Mouse (Mus musculus) liver, embryonic 16.5 days (tissue): ENCODE results near the gene Cdh24. TPM values are rescaled to one million over a fixed set of nuclear protein-coding genes. Genes with fewer than 3 reads are reported as not detected.
"Not testable (repeated sequence)": the region's sequence is repeated elsewhere in the genome, so short reads cannot be mapped to it uniquely, and the experiment has no call there.

Experiments
- ATAC-seq: fragments of 200-750 bp; cut with Nextera tagmentation; 2 replicates; pipeline ENCODE4 v1.8.0; 2017; ENCODE audit warnings: low read depth, mild to moderate bottlenecking, moderate number of reproducible peaks, moderate library complexity
- H3K27ac ChIP-seq: fragments of 300-500 bp; sonication (generic); 2 replicates; pipeline ENCODE4 v1.5.1; 2014; ENCODE audit warnings: mild to moderate bottlenecking, low read length
- H3K27me3 ChIP-seq: fragments of 300-500 bp; sonication (generic); 2 replicates; pipeline ENCODE4 v1.6.1; 2014; ENCODE audit warnings: low read depth, low read length, mixed read lengths; ENCODE audit not compliant: control insufficient read depth, insufficient read depth
- H3K36me3 ChIP-seq: fragments of 300-500 bp; sonication (generic); 2 replicates; pipeline ENCODE4 v1.6.1; 2014; ENCODE audit warnings: mild to moderate bottlenecking; ENCODE audit not compliant: control insufficient read depth, insufficient read depth
- H3K4me1 ChIP-seq: fragments of 300-500 bp; sonication (generic); 2 replicates; pipeline ENCODE4 v1.6.1; 2014; ENCODE audit warnings: low read depth, low read length, mixed read lengths; ENCODE audit not compliant: control insufficient read depth
- H3K4me2 ChIP-seq: fragments of 300-500 bp; sonication (generic); 2 replicates; pipeline ENCODE4 v1.6.1; 2014; ENCODE audit warnings: low read depth, low read length, mixed read lengths
- H3K4me3 ChIP-seq: fragments of 300-500 bp; sonication (generic); 2 replicates; pipeline ENCODE4 v1.5.1; 2014; ENCODE audit warnings: low read depth, mild to moderate bottlenecking, low read length
- H3K9ac ChIP-seq: fragments of 300-500 bp; sonication (generic); 2 replicates; pipeline ENCODE4 v1.6.1; 2014; ENCODE audit warnings: low read depth, low read length
- H3K9me3 ChIP-seq: fragments of 300-500 bp; sonication (generic); replicated peaks from 2 replicates; pipeline ENCODE4 v1.6.1; 2016; ENCODE audit warnings: low read length; ENCODE audit not compliant: control insufficient read depth
- WGBS: fragments of 180-500 bp; shearing (Covaris S2); extraction: QIAGEN DNeasy Blood & Tissue Kit; methylation state at CpG from one replicate; pipeline ENCODE4 v1.1.7; 2014; ENCODE audit not compliant: insufficient replicate concordance; 5-methylcytosine and 5-hydroxymethylcytosine counted together
- polyA plus RNA-seq: library from polyadenylated mRNA; unstranded; fragments of >200 nt; fragmentation: Nextera tagmentation; extraction: Ambion mirVana; gene quantifications from 2 replicates; pipeline ENCODE4 v1.2.1, GENCODE M21; 2015

The Cdh24 gene
- polyA plus RNA-seq, 1 experiment from 2014 or later, result 0.25 TPM

- 0% methylated on average over 25 of the region's 25 CpGs for whole genome bisulfite sequencing
- Histone ChIP-seq H3K9ac (peak within 1 kb of the TSS; percentile 87), H3K4me1 (peaks cover 6% of the 10 kb centered on the region), H3K27me3 (no peaks in the 10 kb centered on the region), H3K9me3 (no peaks in the 10 kb centered on the region), H3K36me3 (no peaks in the 10 kb centered on the region), H3K4me2 (peak within 1 kb of the TSS; percentile 50), H3K27ac (peak within 1 kb of the TSS; percentile 40), H3K4me3 (peak within 1 kb of the TSS; percentile 82)
- ATAC-seq, result peak; percentile 87
Observed at GRCm38 (mm10) chr14:54617897-54618365, 23.2 kb downstream of the Cdh24 start, which contains the start of gene Psmb5. Psmb5 (minus strand) TSS chr14:54618022.

GRCm38 (mm10) chr14:54617152-54617896 lies 23.8 kb downstream of the Cdh24 start:
- no peaks in the 10 kb centered on the region for H3K36me3 ChIP-seq
- H3K4me2 ChIP-seq, result peak overlapping the region; percentile 50
- ATAC-seq, result peak; percentile 47
- no peaks in the 10 kb centered on the region for H3K27me3 ChIP-seq
- peaks cover 6% of the 10 kb centered on the region for H3K4me1 ChIP-seq
- H3K27ac ChIP-seq, result peak overlapping the region; percentile 40
- no peaks in the 10 kb centered on the region for H3K9me3 ChIP-seq
- WGBS, result 2% methylated on average over 36 of the region's 38 CpGs
- H3K4me3 ChIP-seq, result peak overlapping the region; percentile 82
- H3K9ac ChIP-seq, result peak overlapping the region; percentile 87

GRCm38 (mm10) chr14:54616226-54616825 lies 24.8 kb downstream of the Cdh24 start:
- Histone ChIP-seq H3K9me3 (no peaks in the 10 kb centered on the region), H3K4me1 (peaks cover 6% of the 10 kb centered on the region), H3K36me3 (no peaks in the 10 kb centered on the region), H3K4me2 (0 out of 2 replicates have a peak overlapping the region, but pooled peaks have one; percentile 50), H3K4me3 (no peak overlapping the region), H3K27me3 (no peaks in the 10 kb centered on the region), H3K9ac (no peak overlapping the region), H3K27ac (no peak overlapping the region)
- 86% methylated on average over 16 of the region's 16 CpGs for WGBS
- no peak for ATAC-seq

GRCm38 (mm10) chr14:54614130-54614529 lies 27.0 kb downstream of the Cdh24 start:
- H3K4me2 ChIP-seq, H3K36me3 ChIP-seq, ATAC-seq, H3K9ac ChIP-seq, H3K9me3 ChIP-seq, H3K4me3 ChIP-seq, H3K27ac ChIP-seq, H3K27me3 ChIP-seq, H3K4me1 ChIP-seq: not testable (repeated sequence)
- 89% methylated on average over 16 of the region's 16 CpGs for WGBS

GRCm38 (mm10) chr14:54610648-54611047 lies 30.5 kb downstream of the Cdh24 start:
- WGBS, result 79% methylated on average over 6 of the region's 6 CpGs
- H3K27ac ChIP-seq, result no peak overlapping the region

GRCm38 (mm10) chr14:54609962-54610361 lies 31.2 kb downstream of the Cdh24 start:
- no peak overlapping the region for H3K4me2 ChIP-seq
- H3K9me3 ChIP-seq, result no peaks in the 10 kb centered on the region
- no peak overlapping the region for H3K9ac ChIP-seq
- peaks cover 9% of the 10 kb centered on the region for H3K4me1 ChIP-seq
- no peaks in the 10 kb centered on the region for H3K27me3 ChIP-seq
- no peaks in the 10 kb centered on the region for H3K36me3 ChIP-seq
- no peak for ATAC-seq
- H3K4me3 ChIP-seq, result no peak overlapping the region
- WGBS, result 58% methylated on average over 4 of the region's 4 CpGs
- no peak overlapping the region for H3K27ac ChIP-seq

More at GRCm38 (mm10) chr14:54610648-54611047, 30.5 kb downstream of the Cdh24 start:
- Histone ChIP-seq H3K36me3 (no peaks in the 10 kb centered on the region), H3K4me3 (no peak overlapping the region), H3K4me1 (peaks cover 6% of the 10 kb centered on the region), H3K9me3 (no peaks in the 10 kb centered on the region), H3K27me3 (no peaks in the 10 kb centered on the region), H3K4me2 (no peak overlapping the region), H3K9ac (no peak overlapping the region)
- ATAC-seq, result no peak

GRCm38 (mm10) chr14:54609245-54609644 lies 31.9 kb downstream of the Cdh24 start:
- Histone ChIP-seq H3K9ac (no peak overlapping the region), H3K4me3 (no peak overlapping the region), H3K27ac (no peak overlapping the region), H3K27me3 (no peaks in the 10 kb centered on the region), H3K36me3 (no peaks in the 10 kb centered on the region), H3K4me2 (no peak overlapping the region), H3K9me3 (no peaks in the 10 kb centered on the region), H3K4me1 (peaks cover 15% of the 10 kb centered on the region)
- WGBS, result 70% methylated on average over 4 of the region's 4 CpGs
- no peak for ATAC-seq

GRCm38 (mm10) chr14:54607226-54607625 lies 33.9 kb downstream of the Cdh24 start:
- H3K27me3 ChIP-seq, result no peaks in the 10 kb centered on the region
- no peaks in the 10 kb centered on the region for H3K9me3 ChIP-seq
- H3K9ac ChIP-seq, result no peak overlapping the region
- no peak for ATAC-seq
- no peak overlapping the region for H3K4me2 ChIP-seq
- no peak overlapping the region for H3K4me3 ChIP-seq
- 72% methylated on average over 8 of the region's 8 CpGs for WGBS
- H3K4me1 ChIP-seq, result peaks cover 25% of the 10 kb centered on the region
- H3K36me3 ChIP-seq, result no peaks in the 10 kb centered on the region
- no peak overlapping the region for H3K27ac ChIP-seq

- 0% methylated on average over 29 of the region's 39 CpGs for WGBS
- Histone ChIP-seq H3K9me3 (no peaks in the 10 kb centered on the region), H3K4me1 (peaks cover 30% of the 10 kb centered on the region), H3K4me2 (peak within 1 kb of the TSS; percentile 92), H3K27me3 (no peaks in the 10 kb centered on the region), H3K9ac (peak within 1 kb of the TSS; percentile 82), H3K27ac (peak within 1 kb of the TSS; percentile 88), H3K4me3 (peak within 1 kb of the TSS; percentile 71), H3K36me3 (no peaks in the 10 kb centered on the region)
- peak; percentile 49 for ATAC-seq
Observed at GRCm38 (mm10) chr14:54605752-54606321, 35.3 kb downstream of the Cdh24 start, which contains the start of gene 4931414P19Rik. 4931414P19Rik (minus strand) TSS chr14:54605993.
